Mouse (Mus musculus) urinary bladder, postnatal 4 days (tissue): ENCODE results near the gene Cd244a.

Experiments
- DNase-seq, 2 experiments: peaks; one replicate each; pipeline ENCODE4 v3.0.0; 2021 to 2022; ENCODE audit warnings: low spot score in 2 of 2

The Cd244a gene

DNA sequence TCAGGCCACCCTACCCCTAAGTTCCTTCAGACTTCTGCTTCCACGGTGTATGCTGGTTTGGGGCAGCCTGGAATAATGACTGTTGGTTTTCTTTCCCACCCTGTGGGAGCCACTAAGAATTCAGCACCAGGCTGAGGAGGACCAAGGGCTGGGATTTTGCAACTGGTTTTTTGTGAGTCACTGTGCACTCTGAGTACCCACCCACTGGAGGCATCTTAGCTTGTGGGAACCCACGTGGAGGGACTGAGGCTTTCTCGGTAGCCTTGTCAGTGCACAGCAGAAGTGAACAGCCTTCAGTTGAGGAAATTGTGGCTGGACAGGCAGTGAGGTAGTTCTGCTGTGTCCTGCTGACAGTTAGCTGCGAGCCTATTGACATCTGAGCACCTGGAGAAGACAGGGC is at the start of gene Cd244a:
Gene Cd244a (plus strand): TSS at position 296 of the 400 bp plus-strand sequence.
- no peak for DNase-seq

- no peak for DNase-seq
Observed at GRCm38 (mm10) chr1:171513234-171513633, 45.8 kb upstream of the Cd244a start.

DNA sequence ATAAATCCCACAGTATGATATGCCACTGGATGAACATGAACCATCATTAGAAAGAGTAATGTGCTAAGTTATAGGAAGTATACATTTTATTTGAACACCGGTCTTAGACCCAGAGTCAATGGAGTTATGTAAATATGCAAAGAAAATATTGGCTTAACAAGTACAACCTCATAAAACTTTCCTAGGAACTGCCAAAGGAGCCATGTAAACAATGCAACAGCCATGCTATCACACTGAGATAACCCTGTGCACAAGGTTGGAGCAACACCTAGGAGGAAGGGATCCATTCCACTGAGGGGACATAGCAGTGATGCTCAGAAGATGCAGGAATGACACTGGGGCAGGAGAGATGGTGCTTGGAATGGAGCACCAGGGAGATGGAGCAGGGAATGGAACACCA is 45.2 kb upstream of the Cd244a start:
- no peak for DNase-seq

DNA sequence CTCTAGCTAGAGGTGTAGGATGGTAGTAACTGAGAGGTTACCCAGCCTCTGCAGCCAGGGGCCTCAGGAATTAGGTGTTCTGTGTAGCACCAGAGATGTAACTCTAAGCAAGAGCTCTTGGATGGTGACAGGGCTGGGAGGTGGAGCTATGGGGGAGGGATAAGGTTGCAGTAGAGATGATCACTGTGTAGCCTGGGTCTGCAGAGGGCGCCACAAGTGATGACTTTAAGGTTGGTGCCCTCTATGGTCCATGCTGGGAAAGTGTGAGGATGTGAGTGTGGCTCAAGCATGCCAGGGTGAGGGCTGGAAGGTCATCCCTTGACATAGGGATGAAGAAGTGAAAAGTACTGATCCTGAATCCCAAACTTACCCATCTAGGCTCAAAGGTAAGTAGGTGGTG is 44.0 kb upstream of the Cd244a start:
- no peak for DNase-seq

GRCm38 (mm10) chr1:171515557-171515956 is 43.4 kb upstream of the Cd244a start:
- no peak for DNase-seq

DNA sequence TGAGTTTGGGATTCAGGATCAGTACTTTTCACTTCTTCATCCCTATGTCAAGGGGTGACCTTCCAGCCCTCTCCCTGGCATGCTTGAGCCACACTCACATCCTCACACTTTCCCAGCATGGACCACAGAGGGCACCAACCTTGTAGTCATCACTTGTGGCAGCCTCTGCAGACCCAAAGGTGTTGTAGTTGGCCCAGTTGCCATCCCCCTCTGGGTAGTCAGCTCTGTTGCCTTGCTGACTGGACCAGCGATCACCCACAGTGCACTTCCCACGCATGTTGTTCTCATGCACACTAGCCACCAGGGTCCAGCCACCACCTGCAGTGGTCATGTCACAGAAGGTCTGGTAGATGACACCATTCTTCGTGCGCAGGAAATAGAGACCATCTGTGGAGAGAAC is 27.6 kb upstream of the Cd244a start:
- no peak for DNase-seq

- no peak for DNase-seq
Observed at GRCm38 (mm10) chr1:171532830-171533229, 26.2 kb upstream of the Cd244a start.

DNA sequence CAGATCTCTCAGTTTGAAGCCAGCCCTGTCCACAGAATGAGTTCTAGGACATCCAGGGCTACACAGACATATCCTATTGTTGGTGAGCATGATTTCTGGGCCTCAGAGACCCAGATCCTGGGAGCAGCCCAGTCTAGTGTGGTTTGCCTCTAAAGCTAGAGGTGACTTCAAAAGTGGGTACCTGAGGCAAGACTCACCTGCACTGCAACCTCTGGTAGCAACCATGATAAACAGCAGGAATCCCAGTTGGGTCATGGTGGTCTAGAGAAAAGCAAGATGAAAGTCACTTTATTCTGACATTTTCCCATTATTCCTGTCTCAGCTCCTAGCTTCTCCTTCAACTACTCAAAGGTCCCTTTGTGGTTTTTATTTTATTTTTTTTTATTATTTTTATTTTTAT is 24.4 kb upstream of the Cd244a start:
- no peak for DNase-seq

- DNase-seq, result no peak
Observed at GRCm38 (mm10) chr1:171535194-171535593, 23.8 kb upstream of the Cd244a start, which contains the start of gene Itln1. Itln1 (minus strand) TSS chr1:171535294.

DNA sequence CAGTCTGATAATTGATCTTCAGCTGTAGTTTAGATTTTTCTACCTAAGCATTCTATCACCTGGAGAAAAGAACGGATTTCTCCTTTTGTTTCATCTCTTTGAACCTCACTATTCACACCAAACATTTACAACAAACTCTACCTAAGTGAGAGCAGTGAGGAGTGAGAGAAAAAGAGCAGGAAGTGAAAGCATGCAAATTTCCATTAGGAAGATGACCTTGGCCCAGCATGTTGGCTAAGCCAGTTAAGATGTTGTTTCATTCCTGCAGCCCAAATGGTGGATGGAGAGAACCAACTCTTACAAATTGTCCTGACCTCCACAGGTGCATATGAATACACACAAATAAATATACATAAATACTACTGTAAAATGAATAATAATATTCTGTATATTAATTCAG is 18.3 kb upstream of the Cd244a start:
- DNase-seq, result no peak

DNA sequence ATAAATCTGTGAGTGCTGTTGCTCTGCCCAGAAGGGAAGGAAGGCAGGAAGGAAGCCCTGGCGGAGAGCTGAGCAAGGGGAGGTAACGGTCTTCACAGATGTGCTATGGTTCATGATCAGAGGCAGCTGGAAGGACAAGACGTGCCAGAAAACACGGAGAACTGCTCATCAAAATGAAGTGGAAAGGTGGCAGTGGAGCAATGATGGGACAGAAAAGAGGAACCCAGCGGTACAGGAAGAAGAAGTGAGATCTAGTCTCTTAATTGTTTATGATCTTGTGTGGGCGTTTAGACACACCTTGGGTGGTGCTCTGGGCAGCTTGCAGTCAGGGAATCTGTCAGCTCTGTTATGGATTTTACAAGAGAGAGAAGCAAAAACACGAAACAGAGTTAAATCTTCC is 7.7 kb upstream of the Cd244a start:
- DNase-seq, result no peak

DNA sequence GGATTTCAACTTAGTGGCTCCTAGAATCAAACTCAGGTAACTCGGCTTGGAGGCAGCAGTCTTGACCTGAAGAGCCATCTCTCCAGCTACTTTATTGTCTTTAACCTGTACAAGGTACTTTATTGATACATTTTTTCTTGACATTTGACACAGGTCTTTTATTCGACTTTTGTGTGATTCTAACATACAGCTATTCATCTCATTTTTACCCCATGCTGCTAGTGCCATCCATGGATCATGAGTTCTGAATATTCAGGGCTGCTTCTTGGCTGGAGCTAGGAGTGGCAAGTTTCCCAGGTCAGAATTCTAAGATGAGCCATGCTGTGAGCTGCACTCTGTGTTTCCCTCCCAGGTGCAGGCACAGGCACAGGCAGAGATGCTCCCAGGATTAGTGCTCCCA is 6.8 kb upstream of the Cd244a start:
- DNase-seq, result no peak

DNA sequence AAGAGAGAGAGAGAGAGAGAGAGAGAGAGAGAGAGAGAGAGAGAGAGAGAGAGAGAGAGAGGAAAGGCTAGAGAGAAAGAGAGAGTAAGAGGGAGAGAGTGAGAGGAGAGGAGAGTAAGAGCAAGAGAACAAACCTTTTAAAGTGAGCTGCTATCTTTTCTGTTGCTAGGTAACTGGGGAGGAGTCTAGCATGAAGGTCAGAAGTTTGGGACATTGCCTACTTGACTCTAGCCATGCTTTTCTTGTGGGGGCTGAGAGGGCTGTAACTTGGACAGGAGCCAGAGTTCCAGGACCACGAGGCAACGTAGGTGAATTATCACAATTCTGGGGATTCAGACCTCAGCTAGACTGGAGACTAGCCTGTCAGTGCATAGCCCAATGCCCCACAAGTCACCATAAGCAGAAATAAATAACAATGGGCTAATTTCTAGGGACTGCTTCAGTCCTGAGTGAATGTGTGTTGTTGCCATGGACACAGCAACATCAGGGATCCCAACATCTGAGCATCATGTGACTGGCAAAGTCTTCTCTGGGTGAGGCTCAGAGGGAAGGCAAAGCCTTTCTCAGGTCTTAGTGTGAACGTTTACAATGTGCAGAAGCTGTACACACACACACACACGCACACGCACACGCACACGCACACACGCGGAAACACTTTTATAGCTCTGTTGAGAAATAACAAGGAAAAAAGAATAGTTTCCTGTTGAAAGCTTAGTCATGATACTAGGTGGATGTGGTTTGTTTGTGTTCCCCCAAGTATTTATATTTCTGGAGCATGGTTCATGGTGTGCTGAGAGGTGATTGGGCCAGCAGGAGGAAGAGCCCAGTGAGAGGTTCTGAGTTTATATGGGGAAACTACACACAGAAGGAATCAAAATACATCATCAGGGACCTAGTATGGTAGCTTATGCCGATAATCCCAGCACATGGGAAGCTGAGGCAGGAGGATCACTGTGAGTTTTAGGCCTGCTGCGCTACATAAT is 5.3 kb upstream of the Cd244a start:
- no peak for DNase-seq

DNA sequence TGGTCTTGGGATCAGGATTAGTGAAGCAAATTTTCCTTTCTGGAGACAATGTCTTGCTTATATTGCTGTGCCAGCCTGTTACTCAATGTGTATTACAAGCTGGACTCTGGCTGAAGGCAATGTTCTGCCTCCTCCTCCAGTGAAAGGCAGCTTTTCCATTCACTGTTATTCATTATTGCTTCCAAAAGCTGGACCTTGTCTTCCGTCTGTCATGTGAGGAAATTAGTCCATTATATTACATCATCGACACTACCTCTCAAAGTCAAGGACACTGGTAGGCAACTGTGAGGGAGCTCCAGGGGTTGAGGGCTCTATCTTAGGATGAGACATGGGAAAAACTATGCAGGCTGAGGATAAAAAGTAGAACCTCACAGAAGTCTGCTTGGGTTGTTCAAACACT is 2.6 kb upstream of the Cd244a start:
- DNase-seq, result no peak

DNA sequence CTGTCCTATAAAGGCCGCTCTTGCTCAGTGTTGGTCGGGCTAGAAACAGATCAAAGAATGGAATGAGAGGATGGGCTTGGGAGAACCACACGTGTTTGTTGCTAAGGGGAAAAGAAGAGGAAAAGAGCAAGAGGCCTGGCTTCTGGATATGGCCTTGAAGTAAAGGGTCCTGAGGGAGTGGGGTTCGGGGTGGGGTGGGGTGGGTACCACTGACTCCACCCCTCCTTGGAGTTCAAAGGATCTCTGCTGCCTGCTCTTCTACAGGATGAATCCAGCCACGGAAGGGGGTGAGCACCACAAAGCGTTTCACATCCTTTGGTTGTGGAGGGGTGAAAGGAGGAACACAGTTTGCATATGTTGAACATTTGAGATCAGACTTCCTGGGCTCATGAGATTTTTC is 586 bp upstream of the Cd244a start:
- DNase-seq, result no peak

GRCm38 (mm10) chr1:171560262-171560661 is 1.3 kb downstream of the Cd244a start:
- DNase-seq, result no peak

GRCm38 (mm10) chr1:171561200-171561599 is 2.2 kb downstream of the Cd244a start:
- DNase-seq, result no peak

DNA sequence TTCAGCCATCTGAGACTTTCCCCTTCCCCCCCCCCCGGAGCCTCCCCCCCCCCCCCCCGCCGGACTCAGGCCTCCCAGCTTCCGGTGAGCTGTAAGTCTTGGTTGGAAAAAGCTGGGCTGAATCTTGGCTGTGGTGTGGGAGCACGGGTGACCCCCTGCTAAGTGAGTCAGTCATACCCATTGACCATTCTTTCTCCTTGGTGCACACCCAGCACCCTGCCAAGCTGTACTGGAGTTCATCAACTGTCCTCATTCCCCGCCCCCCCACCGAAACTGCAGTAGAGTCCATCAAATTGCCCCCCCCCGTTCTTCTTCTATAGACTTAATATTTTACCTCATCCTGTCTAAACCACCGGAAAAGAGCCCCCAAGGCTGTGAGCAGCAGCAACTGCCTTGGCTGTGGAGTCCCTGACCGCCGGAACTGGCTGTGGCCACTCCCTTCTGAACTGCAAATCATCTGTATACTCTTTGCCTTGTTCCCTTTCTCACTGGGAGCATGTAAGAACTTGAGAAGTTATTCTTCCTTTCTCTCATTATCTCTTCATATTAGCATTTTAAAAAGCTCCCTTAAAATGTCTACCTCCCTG is 2.7 kb downstream of the Cd244a start:
- DNase-seq, result no peak

- DNase-seq, result no peak
Observed at GRCm38 (mm10) chr1:171563042-171563441, 4.0 kb downstream of the Cd244a start.

DNA sequence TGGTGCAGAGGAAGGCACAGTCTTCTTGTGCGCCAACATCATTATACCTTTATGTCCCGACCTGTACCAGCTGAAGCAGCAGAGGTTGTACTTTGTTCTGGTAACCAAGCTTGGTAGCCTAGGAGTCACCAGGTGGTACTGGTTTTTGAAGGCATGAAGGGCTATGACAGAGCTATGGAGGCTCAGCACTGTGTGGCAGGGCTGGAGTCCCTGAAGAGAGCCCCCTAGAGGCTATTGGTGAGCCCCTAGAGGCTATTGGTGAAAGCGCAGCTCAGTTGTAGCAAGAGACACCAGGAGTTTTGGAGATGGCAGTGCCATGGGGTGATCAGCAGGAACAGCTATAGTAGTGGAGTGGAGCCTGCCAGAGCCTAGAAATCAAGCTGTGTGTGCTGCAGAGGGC is 5.3 kb downstream of the Cd244a start:
- no peak for DNase-seq

DNA sequence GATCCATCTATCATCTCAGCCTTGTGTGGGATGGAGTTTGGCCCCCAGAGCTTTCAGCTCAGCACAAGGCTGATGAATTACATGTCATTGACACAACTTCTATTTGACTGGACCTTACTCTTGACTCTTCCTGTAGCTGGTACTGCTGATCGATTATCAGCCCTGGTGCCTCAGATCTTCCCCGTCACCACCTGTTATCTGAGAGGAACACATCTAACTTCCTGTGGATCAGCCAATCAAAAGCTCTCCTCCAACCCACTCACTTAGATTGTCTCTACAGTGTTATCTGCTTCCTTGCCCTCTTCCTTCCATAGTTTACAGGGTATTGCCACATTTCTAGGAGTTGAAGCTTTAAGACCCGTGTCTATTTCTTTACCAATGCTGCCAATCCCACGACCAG is 6.9 kb downstream of the Cd244a start:
- DNase-seq, result no peak

DNA sequence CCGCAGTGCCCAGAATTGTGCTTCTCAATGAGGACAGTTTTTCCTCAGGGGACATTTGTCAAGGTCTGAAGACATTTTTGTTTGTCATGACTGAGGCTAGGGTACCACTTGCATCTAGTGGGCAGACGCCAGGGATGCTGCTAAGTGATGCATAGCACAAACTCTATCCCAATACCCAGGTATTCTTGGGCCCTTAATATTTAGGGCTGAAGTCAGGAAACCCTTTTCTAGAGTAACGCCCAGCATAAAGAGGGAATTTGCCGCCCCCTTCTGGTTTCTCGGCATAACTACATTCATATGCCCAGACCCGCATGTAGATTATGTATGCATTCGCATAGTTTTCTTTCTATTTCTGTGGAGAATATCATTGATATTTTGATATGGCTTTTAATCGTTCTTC is 7.8 kb downstream of the Cd244a start:
- DNase-seq, result no peak

- no peak for DNase-seq
Observed at GRCm38 (mm10) chr1:171568436-171568835, 9.4 kb downstream of the Cd244a start.
